Mouse (Mus musculus) spleen, embryonic (tissue): ENCODE measurements around the gene Pilra.
"Not testable (repeated sequence)": the region's sequence is repeated elsewhere in the genome, so short reads cannot be mapped to it uniquely, and the experiment has no call there.

Experiments used
- CTCF ChIA-PET: fragments of 350-600 bp; sonication (Branson Sonifier 250); formaldehyde crosslinking; loops from one replicate; lab custom pipeline; 2022; lab: Charles Lee

The Pilra gene

GRCm38 (mm10) chr5:137835966-137836520 lies at the start of gene Pilra:
Pilra (minus strand) TSS chr5:137836281.
- CTCF ChIA-PET, result not testable (repeated sequence)

DNA sequence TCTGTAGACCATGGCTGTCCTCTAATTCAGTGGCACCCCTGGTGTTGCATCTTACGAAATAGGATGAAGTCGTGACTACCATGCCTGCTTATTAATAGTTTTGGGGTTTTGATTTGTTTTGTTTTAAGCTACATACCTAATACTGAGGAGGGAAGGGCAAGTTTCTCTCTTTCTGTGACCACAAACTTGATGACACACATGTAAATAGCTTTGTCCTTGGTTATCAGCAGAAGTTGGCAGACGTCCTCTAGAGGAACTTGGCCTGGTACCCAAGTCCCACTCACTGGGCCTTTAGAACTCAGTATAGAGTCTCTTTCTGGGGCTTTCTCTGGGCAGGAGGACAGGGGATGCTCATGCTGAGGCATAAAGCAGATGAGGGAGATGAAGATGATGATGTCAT lies 47.3 kb upstream of the Pilra start:
- CTCF ChIA-PET, result interaction anchor here (0.6 kb wide), 1 partner anchor 113 kb away, joined by 13 read pairs; no protein-coding TSS in a partner anchor

GRCm38 (mm10) chr5:137882922-137883321 lies 46.8 kb upstream of the Pilra start:
- CTCF ChIA-PET, result no interaction called here

- CTCF ChIA-PET, result interaction anchor here (0.8 kb wide), 1 partner anchor 12 kb away, joined by 3 read pairs; no protein-coding TSS in a partner anchor
Observed at GRCm38 (mm10) chr5:137877860-137878259, 41.8 kb upstream of the Pilra start.

DNA sequence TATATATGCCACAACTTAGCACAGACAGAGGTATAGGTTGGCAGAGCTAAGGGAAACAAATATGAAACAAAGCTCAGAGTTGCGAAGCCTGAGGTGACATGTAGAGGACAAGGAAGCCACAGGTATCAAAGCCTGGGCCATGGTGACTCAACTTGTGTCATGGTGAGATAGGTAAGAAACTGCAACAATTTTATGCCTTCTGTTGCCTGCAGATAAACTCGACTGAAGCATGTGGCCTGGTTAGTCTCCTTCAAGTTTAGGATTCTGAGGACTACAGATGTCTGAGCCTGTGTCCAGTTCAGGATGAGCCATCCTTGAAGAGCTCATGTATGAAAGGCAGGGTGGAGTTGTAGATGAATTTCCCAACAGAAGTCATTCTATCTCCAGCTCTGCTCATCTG lies 39.0 kb upstream of the Pilra start:
- CTCF ChIA-PET, result interaction anchor here (0.6 kb wide), 1 partner anchor 85 kb away, joined by 3 read pairs; no protein-coding TSS in a partner anchor

DNA sequence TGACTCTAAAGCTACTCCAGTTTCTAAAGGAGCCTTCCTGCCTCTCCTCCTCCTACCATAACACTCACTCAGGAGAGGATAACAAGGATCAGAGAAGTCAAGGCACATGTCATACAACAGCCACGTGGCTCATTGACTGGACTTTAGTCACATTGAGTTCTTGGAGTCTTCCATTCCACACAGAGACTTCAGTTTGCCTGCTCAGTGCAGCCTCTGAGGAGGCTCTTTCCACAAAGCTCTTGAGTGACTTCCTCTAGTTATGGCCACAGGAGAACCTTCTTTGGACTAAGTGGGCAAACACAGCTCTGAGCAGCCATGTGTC lies 36.3 kb upstream of the Pilra start:
- CTCF ChIA-PET, result not testable (repeated sequence)

DNA sequence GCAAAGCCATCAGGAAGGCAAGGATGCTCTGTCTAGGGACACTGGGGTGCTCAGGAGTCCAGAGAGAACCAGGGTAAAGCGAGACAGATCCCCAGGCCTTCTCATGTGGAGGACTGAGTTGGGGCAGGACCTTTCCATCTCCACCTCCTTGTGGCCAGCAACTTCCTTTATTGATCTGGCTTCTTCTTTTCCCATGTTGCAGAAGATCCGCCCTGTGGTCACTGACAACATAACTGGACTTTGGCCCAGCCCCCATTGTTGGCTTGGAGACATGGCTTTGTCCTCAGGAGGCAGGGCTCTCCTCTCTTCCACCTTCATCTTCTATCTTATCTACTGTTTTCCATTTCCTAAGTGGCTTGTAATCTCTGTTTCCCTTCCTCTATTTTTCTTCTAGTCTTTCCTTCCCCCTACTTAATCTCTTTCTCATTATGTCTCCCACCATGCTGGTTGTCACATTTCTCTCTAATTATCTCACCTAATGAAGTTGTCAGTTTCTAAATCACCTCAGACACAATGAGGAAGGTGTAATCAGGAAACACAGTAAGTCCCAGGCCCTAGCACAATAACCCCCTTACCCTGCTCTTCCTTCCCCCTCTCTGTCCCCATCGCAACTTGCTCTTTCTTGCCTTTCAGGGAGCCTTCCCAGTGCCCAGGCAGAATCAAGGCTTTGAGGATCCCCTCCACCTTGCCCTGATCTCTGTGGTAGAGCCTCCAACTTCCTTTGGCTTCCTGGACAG lies 35.7 kb upstream of the Pilra start, which contains the start of gene Pilrb2:
TSS of gene Pilrb2 (minus strand) at position 172 of the 737 bp plus-strand sequence.
- CTCF ChIA-PET, result not testable (repeated sequence)

- CTCF ChIA-PET, result not testable (repeated sequence)
Observed at GRCm38 (mm10) chr5:137868600-137868999, 32.5 kb upstream of the Pilra start.

GRCm38 (mm10) chr5:137864008-137864407 lies 27.9 kb upstream of the Pilra start:
- CTCF ChIA-PET, result not testable (repeated sequence)

- CTCF ChIA-PET, result not testable (repeated sequence)
Observed at GRCm38 (mm10) chr5:137857960-137858710, 22.1 kb upstream of the Pilra start, which contains the start of gene Pilrb1. Pilrb1 (minus strand) TSS chr5:137858106.

GRCm38 (mm10) chr5:137856870-137857269 lies 20.8 kb upstream of the Pilra start:
- CTCF ChIA-PET, result not testable (repeated sequence)

DNA sequence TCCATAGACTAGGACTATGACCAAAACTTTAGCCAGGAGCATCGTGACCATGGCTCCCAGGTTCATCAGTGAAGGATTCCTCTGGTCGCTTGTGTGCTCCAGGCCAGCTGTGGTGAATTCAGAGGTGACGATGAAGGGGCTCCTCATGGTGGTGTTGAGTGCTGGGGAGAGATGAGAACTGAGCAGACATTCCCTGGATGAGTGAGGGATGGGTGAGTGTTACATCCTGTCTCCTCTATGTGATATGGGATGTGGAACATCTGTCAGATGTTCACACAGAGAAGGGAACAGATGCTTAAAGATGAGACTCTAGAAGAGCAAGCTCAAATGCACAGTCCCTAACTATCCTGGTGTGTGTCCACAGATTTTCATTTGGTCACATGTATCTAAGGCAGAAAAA lies 18.8 kb upstream of the Pilra start:
- CTCF ChIA-PET, result not testable (repeated sequence)

- CTCF ChIA-PET, result not testable (repeated sequence)
Observed at GRCm38 (mm10) chr5:137850313-137850712, 14.2 kb upstream of the Pilra start.

- CTCF ChIA-PET, result not testable (repeated sequence)
Observed at GRCm38 (mm10) chr5:137837110-137837509, 1.0 kb upstream of the Pilra start.

DNA sequence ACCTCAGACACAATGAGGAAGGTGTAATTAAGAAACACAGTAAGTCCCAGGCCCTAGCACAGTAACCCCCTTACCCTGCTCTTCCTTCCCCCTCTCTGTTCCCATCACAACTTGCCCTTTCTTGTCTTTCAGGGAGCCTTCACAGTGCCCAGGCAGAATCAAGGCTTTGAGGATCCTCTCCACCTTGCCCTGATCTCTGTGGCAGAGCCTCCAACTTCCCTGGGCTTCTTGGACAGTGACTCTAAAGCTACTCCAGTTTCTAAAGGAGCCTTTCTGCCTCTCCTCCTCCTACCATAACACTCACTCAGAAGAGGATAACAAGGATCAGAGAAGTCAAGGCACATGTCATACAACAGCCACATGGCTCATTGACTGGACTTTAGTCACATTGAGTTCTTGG lies 530 bp upstream of the Pilra start:
- CTCF ChIA-PET, result no interaction called here

GRCm38 (mm10) chr5:137833500-137833899 lies 2.6 kb downstream of the Pilra start:
- CTCF ChIA-PET, result no interaction called here

DNA sequence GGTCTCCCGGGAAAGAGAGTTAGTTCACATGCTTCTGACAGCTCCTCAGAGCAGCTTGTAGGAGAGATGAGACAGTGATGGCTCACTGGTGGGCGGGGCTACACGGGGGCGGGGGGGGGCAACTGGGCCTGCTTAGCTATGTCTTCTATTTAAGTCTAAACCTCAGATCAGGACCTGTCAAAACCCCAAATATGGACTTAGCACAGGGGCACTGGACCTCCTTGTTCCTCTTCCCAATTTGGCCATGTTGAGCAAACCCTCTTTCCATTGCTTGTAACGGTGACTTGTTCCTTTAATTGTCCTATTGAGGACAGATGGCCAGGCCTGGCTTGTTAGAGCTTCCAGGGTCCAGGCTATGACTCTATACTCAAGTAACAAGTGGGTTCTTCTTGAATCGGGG lies 4.6 kb downstream of the Pilra start:
- CTCF ChIA-PET, result no interaction called here

DNA sequence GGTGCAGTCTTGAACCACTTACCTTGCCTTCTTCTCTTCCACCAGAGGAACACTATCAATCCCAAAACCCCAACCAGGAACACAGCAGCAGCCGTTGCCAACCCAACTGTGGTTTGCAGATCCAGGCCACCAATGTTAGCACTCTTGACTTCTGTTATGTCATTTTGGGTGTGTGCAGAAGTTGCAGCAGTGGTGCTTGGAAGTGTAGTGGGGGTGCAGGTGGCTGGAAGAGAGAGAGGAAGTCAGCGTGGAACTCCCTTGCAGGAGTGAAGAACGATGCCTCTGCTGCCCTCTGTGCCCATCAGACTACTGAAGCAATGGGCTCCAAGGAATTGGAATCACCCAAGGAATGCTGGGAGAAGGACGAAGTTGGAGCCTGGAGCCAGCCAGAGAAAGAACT lies 5.0 kb downstream of the Pilra start:
- CTCF ChIA-PET, result no interaction called here

DNA sequence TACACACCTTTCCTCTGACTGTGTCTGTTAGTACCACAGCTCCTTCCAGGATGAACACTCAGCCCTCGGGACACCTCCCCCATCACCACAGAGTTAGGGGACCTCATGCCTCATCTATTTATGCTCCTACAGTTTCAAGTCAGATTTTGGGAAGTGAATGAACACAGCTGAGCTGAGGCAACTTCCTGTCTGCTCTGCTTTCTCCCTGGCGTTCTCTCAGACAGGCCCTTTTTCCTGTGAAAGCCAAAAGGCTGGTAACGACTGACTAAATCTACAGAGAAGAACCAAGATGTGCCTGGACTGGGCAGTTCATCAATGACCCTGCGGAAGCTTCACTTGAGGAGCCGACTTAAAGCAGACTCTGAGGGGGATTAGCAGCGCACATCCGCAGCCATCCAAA lies 5.8 kb downstream of the Pilra start:
- CTCF ChIA-PET, result no interaction called here

- CTCF ChIA-PET, result no interaction called here
Observed at GRCm38 (mm10) chr5:137828694-137829093, 7.4 kb downstream of the Pilra start.

DNA sequence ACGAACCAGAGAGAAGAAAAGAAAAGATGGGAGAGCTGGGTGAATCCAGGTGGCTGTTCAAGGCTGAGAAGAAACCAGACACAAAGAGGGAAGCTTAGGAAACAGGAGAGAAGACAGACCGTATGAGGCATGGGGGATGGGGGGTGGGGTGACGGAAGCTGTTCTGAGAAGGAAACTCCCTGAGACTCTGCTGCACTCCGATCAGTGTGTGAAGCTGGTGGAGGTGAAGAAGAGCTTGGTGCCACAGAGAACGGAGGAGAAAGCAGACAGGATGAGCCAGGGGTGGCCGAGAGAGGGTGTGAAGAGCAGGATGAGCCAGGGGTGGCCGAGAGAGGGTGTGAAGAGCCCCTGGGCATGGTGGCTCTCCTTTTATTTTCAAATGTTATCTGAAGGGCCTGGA lies 9.7 kb downstream of the Pilra start:
- CTCF ChIA-PET, result no interaction called here

DNA sequence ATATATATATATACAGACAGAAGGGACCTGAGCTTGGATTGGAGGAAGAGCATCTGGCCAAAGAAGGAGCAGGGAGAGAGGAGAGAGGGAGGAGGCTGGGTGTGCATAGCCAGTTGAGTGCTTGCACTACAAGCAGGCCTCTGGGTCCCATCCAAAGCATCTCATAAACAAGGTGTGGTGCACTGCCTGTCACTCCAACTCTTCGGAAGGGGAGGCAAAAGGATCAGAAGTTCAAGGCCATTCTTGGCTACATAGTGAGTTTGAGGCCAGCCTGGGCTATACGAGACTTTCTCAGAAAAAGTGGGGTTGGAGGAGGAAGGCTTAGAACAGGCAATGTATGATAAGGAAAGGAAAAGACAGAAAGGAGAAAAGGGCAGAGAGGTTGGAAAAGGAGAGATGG lies 10.1 kb downstream of the Pilra start:
- CTCF ChIA-PET, result no interaction called here

DNA sequence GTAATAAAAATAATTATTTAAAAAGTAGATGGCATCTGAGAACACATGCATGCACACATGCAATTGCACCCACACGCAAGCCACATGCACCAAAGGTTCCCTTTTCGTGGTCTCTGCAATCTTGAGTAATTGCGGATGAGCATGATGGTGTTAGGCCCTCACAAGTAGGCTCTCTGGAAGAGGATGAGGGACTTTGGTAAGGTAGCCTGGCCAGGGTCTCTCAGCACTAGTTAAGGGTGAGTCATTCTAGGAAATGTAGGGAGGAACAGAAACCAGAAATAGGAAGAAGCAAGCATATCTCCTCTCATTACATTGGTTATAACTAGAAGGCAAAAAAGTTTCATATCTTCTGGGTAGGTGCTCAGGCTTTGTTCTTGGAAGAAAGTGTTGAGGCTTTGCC lies 11.1 kb downstream of the Pilra start:
- CTCF ChIA-PET, result no interaction called here
